Mouse (Mus musculus) adrenal gland, postnatal 36 days (tissue): ENCODE data around the gene Muc13. TPM values are rescaled to one million over a fixed set of nuclear protein-coding genes. Genes with fewer than 3 reads are reported as not detected.

Experiments used
- DNase-seq, 2 experiments: peaks; one replicate each; pipeline ENCODE4 v3.0.0; 2021; ENCODE audit warnings: mixed read lengths in 1 of 2
- total RNA-seq, 2 experiments: library from RNA; stranded (reverse); gene quantifications; 2 replicates each; pipeline ENCODE4 v1.2.3; 2021

Muc13 gene
- total RNA-seq, 2 experiments from 2014 or later, result not detected

GRCm38 (mm10) chr16:33828496-33828895 is 34.7 kb downstream of the Muc13 start:
- DNase-seq, result no peak

GRCm38 (mm10) chr16:33829301-33829831 is 35.5 kb downstream of the Muc13 start, which contains the start of gene Itgb5:
Gene Itgb5 (plus strand): TSS chr16:33829665.
- DNase-seq, result peak; percentile 93 to 95

DNA sequence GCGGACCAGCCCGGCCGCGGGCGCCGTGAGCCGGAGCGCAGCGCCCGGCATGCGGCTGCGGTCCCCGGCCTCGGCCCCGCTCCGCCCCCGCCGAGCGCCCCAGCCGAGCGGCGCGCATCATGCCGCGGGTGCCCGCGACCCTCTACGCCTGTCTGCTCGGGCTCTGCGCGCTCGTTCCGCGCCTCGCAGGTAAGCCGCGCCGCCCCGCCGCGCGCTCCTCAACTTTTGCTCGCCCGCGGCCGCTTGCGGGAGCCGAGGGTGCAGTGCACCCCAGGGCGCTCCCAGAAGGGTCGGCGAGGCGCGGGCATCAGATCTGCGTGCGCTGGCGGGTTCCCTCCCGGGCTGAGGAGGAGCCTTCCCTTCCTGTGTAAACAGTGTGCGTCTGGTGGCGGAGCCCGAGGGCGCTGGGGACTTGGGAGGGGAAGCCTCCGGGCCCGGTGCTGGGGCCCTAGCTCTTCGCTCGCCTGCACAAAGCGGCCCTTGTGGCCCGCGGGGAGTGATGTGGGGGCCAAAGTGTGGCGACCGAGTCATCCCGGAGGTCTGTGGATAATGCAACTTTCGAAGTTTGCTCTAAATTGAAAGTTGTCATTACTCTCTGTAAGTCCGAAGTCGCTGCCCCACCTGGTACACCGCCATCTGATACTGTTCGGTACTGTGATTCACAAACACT is 36.1 kb downstream of the Muc13 start:
- peak; percentile 73 to 79 for DNase-seq

GRCm38 (mm10) chr16:33830512-33831105 is 36.8 kb downstream of the Muc13 start:
- no peak for DNase-seq

DNA sequence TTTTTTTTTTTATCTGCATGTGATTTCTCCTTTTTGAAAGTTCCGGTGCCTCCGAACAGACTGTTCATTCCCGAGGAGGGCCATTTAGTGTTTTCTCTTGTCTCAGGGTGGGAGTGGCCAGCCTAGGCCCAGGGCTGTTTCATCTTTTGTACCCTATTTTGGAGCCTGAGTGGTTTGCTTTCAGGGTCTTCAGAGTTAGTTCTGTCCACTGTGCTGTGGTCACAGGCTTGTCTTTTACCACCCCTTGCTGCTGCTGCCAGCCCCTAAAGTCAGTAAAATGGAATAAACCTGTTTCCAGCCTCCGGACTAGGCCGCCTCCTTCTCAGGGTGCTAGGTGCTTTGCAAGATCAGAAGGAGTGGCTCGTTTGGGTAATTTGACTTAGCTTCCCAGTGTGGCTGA is 38.2 kb downstream of the Muc13 start:
- DNase-seq, result no peak

GRCm38 (mm10) chr16:33832728-33833428 is 39.0 kb downstream of the Muc13 start:
- peak; percentile 50 to 60 for DNase-seq

DNA sequence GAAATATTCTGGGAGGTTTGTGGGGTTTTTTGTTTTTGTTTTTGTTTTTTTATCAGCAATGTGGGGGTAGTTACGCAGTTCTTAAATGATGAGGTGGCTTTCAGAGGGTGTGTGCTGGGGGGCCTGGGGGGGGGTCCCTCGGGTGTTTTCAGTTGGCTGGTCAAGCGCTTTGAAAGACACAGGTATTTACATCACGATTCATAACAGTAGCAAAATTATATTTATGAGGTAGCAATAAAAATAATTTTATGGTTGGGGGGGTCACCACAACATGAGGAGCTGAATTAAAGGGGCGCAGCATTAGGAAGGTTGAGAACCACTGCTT is 39.6 kb downstream of the Muc13 start:
- DNase-seq, result no peak

DNA sequence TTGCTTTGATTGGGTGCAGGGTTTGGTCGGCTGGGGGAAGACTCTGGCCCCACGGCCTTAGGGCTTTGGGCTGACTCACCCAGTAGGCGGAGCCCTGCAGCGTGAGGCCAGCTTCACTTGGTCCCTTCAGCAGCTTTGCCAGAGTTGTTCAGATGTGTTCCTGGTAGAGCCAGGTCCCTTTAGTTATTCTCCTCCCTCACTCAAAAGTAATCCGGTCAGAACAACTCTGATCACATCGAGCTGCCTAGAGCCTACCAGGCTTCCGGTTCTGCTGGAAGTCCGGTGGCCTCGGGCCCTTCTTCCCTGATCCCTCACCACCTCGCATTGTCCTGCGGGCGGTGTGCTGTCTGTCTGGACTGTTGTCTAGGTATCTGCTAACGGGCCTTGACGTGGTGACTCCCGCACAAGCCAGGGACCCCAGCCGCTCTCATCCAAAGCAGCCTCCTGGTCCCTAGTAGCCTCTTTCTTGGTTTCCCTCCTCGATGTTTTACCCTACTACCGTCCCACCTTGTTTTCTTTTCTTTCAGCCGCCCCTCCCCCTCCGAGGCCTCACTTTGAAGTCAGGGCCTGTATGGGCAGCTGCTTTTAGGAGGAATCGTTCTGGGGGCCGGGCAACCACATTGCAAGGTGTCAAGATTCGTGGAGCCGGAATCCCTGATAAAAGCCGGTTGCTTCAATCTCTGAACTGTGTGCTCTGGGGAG is 40.1 kb downstream of the Muc13 start:
- DNase-seq, result peak; percentile 83 to 90

- DNase-seq, result peak; percentile 57 to 61
Measured at GRCm38 (mm10) chr16:33836676-33837075, 42.8 kb downstream of the Muc13 start.

- DNase-seq, result peak; percentile 62 to 70
Measured at GRCm38 (mm10) chr16:33837191-33837590, 43.4 kb downstream of the Muc13 start.

- no peak for DNase-seq
Measured at GRCm38 (mm10) chr16:33840616-33841015, 46.8 kb downstream of the Muc13 start.

DNA sequence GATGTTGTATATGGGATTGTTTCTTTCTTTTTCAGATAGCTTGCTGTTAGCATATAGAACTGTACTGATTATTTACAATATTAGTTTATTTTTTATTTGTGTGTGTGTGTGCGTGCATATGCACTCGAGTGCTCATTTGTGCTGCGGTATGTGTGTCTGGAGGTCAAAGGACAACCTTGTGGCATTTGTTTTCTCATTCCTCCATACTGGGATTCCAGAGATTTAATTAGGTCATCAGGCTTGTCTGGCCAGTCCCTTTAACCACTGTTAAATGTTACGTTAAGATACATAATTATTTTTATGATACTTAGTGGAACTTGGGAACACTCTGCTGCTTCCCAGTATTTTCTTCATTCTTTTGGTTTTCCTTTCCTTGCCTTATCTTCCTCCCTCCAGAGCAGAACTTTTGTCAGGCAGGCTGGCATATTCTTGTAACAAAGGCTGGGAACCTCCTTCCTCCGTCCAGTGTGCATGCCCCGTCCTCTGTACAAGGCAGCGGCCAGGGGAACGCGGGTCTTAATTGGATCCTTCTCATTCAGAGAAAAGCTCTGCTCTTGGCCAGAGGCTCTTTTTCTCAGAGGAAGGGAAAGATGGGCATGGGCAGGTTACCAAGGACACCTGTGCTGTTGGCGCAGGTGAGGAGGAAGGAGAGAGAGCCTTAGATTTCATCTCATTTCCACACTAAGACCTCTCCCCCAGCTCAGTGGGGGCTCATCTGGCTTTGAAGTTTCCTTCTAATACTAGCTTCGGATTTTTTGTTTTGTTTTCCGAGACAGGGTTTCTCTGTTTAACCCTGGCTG is 48.4 kb downstream of the Muc13 start:
- no peak for DNase-seq

DNA sequence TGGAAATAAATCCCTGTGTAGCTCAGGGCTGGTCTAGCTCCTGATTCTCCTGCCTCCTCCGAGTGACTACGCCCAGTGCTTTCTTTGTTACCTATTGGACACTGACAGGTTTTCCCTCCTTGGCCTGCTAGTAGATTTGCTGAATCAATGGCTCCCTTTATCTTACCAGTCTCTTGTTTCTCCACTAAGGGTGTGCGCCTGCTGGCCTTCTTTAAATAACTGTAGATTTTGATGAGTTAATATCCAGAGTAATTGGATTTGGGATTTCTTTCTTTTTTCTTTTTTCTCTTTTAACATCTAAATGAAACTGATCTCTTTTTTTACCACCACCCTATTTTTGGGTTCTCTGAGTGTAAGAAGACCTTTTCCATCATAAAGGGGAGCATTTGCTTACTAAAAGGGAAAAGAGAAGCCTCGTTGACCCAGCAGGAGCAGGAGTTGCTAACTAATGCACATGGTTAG is 50.3 kb downstream of the Muc13 start:
- no peak for DNase-seq

- DNase-seq, result no peak
Measured at GRCm38 (mm10) chr16:33844866-33845265, 51.0 kb downstream of the Muc13 start.

DNA sequence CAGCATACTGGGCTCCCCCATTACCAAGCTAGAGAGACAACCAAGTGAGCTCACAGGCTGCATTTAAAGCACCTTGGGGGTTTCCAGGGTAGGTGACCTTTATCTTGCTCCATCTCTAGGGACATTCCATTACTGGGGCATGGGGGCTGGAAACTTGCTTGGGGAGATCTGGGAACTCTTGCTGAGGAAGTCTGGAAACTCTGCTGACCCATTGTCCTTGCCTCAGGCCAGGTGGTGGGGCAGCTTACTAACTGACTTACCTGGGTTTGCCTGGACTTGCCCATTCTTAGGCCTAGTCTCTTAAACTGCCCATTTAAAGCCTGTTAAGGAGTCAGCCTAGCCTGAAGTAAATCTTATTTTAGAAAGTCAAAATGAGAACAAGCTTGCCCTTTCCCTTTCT is 59.4 kb downstream of the Muc13 start:
- no peak for DNase-seq

GRCm38 (mm10) chr16:33858766-33859165 is 64.9 kb downstream of the Muc13 start:
- DNase-seq, result no peak

DNA sequence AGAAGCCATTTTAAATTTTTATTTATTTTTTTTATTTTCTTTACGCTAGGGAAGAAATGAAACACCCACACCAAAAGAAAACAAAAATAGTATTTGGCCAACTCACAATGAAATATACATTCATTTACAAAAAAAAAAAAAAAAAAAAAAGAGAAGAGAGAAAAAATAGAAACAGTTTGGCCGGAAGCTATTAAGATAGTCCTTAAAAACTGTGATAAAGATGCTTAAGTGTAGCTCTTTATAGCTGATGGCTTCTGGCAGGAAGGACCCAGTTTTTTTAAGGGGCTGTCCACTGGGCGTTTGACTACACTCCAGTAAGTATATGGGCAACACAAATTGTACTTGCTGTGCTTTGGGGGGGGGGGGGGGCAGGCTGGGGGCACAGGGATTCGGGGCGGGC is 65.5 kb downstream of the Muc13 start:
- DNase-seq, result no peak

DNA sequence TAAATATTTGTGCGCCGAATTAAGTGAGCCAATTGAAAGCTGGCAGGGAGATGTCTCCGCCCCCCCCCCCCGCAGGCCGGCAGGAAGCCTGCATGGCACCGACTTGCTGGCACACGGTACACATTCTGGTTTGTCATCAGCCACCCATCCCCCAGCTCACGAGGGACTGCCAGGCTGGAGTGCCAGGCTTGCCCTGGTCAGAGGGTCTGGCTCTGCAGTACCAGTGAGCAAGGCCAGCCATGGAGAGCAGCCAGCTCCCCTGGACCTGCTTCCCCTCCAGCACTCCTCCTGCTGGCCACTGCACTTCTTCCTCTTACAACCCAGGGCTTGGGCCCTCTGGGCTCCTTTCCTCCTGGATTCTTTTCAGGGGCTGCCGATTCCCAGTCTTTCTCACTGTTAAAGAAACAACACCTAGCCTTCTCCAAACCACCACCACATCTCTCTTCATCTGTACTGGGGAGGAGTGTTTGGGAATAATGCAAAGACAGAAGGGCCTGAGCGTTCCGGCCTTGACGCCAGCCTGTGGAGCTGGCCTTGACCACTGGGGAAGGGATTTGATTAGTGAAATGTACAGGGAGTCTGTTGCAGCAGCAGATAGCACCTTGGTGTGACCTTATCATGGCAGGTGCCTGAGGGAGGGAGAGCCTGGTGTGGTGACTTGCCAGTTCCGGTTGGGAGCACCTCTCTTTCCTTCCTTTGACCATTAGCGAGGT is 66.3 kb downstream of the Muc13 start:
- DNase-seq, result peak; percentile 95

GRCm38 (mm10) chr16:33862406-33862805 is 68.6 kb downstream of the Muc13 start:
- no peak for DNase-seq

DNA sequence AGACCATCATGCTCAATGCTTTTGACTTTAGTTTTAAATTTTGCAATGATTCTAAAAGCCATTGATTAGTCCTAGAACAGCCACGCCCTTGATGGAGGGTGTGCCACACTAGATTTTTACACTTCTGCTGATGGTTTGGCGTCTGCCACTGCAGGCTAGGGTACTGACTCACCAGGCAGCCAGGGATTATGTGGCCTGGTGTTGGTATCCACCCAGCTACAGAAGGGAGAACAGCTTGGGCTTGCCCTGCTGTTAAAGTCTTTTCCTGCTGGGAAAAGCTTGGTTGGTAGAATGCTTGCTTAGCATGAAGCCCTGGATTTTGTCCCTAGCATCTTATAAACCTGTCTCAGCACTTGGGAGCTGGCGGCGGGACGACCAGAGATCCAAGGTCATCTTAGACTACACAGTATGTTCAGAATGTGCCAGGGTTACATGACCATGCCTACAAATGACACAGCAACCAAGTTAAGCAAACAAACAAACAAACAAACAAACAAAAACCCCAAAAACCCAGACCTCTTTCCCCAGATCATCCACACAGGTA is 69.4 kb downstream of the Muc13 start:
- DNase-seq, result no peak
